In the genomic region with DNA sequence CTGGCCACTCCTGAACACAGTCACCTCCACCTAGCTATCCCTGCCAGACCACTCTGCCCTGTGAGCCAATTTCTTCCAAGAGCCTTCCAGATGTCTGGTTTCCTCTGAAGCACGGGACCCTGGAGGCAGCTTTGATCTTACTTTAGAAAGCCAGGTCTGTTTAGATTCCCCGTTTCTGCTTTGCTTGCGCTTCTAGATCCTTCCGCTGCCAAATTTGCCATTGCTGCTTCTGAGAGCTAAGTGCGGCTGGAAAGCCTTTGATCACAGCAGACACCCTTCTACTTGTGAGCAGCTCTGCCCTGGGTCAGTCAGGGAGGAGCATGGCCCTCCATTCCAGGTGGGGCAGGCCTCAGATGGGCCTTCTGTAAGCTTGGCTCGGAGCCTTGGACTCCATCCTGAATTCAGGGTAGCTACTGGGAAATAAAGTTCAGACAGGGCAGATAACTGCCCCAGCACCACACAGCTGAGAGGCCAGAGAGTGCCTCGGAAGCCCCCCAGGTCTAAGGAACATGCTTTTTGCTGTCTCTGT, we compare ENCODE assay signal across 22 mouse cellular contexts. TPM values are rescaled to one million over a fixed set of nuclear protein-coding genes. Genes with fewer than 3 reads are reported as not detected.
"Had no signal": no experiment of that assay in that cellular context is flagged by ENCODE, and none has a peak within 500 bp of the region (broad histone marks: within the 10 kb centered on the region; RNA-seq: fewer than 3 reads in every experiment).

No protein-coding gene starts in this region.

- H3K27ac ChIP-seq: kidney, postnatal 0 days; liver, embryonic 14.5 days; midbrain, embryonic 10.5 days; neural tube, embryonic 12.5 days had no signal

- H3K4me1 ChIP-seq: midbrain, embryonic 10.5 days; neural tube, embryonic 12.5 days had no signal

- H3K4me2 ChIP-seq: neural tube, embryonic 12.5 days had no signal

- ATAC-seq: lung, postnatal 0 days had no signal

- DNase-seq: kidney, adult 11 months; kidney, adult 9 months; kidney, postnatal 36 days; lung, adult 18-20 months; lung, postnatal 4 days; retina, postnatal 1 day; right cerebral cortex, postnatal 4 days; spleen, adult 18-20 months; thymus, postnatal 36 days had no signal

- H3K27me3 ChIP-seq: neural tube, embryonic 12.5 days had no signal

- H3K9me3 ChIP-seq: midbrain, embryonic 10.5 days; neural tube, embryonic 12.5 days had no signal

- H3K4me3 ChIP-seq: midbrain, embryonic 10.5 days; myocyte; neural tube, embryonic 12.5 days had no signal

- H3K9ac ChIP-seq: liver, embryonic 14.5 days; neural tube, embryonic 12.5 days had no signal

RNA-seq across cellular contexts. Expression of gene Gm5294, which starts 18.2 kb away (rescaled TPM):
- total RNA-seq: layer of hippocampus, adult 18-20 months; layer of hippocampus, postnatal 10 days; left cerebral cortex, postnatal 36 days had no signal
- polyA plus RNA-seq: intestine, embryonic 14.5 days; kidney, postnatal 0 days; limb, embryonic 14.5 days; liver, embryonic 14.5 days; lung, postnatal 0 days; midbrain, embryonic 10.5 days; myocyte; neural tube, embryonic 12.5 days; stomach, embryonic 14.5 days; thymus, postnatal 0 days had no signal
